Mouse (Mus musculus) retina, embryonic 14.5 days (tissue): ENCODE data around the gene Glis3.

Experiments
- DNase-seq: peaks from one replicate; pipeline ENCODE4 v3.0.0-alpha.2; 2015; ENCODE audit warnings: low spot score

Glis3 gene

DNA sequence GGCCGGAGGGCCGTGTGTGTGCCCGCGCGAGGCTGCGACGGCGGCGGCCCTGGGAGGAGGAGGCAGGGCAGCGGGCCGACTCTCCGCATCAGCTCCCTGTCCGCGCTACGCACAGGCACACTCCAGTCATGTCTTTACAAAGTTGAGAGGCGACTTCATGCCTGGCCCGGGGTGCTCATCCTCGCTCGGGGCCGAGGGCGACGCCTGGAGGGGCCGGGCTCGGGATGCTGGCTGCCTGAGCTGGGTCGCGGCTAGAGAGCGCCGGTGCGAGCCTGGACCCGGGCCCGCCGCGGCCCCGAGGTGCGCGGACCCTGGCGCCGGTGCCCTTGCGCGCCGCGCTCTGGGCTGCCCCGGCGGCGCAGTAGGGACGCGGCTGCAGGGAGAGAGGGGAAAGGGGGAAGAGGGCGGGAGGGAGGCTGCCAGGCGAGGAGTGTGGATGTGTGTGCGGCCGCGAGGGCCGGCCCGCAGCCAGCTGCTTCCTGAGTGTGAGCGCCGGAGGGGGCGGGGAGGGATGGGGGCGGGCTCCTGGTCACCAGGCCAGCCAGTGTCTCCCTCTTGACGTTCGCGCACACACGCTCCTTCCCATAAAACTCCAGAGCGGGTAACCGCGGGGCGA lies at the start of gene Glis3:
Glis3 (minus strand) TSS at position 302 of the 616 bp plus-strand sequence.
- peak; percentile 75 for DNase-seq

DNA sequence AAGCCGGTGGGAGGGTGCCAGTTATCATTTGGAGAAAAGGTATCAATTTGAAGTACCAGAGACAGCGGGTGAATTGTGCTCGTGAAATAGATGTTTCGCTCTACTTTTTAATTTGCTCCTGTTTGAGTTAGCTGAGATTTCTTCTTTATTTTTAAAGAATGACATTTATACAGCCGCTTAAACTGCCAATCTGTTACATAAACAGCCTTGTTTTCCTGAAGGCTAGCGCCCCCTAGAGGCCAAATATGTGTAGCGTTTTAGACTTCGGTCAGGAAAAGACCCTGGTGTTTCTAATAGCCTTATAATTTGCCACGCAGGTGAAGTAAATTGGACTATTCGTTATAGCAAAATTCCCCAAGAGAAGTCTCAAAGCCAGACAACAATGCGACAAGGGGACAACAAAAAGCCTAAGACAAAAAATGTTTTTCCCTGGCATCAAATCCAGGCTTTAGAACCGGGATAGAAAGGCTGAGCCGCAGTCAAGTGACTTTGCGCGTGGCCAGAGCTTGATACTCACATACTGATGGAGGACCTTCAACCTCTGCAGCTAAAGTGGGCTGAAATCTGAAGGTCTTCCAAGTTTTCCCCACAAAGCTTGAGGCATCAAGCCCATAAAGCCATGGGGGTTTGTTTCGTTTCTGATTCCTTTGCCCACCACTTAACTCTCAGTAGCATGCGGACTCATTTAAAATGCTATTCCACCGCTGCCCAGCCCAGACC lies 46.4 kb upstream of the Glis3 start:
- peak; percentile 80 for DNase-seq

GRCm38 (mm10) chr19:28724641-28725040 lies 44.8 kb upstream of the Glis3 start:
- DNase-seq, result no peak

DNA sequence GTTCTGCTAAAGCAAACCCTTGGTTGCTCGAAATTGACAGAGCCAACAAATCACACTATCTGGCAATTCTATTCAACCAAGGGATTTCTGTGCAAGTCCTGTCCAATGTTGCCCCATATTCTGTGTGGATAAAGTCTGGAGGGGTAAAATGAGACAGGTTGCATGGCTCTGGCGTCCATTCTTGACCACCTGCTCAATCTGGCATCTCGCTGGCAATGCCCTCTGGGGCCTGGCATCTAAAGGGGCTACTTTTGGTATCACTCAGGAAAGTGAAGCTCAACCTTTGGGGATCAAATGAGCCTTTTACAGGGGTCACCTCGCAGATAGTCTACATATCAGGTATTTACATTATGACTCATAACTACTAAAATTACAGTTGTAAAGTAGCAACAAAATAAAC lies 42.7 kb upstream of the Glis3 start:
- DNase-seq, result no peak

DNA sequence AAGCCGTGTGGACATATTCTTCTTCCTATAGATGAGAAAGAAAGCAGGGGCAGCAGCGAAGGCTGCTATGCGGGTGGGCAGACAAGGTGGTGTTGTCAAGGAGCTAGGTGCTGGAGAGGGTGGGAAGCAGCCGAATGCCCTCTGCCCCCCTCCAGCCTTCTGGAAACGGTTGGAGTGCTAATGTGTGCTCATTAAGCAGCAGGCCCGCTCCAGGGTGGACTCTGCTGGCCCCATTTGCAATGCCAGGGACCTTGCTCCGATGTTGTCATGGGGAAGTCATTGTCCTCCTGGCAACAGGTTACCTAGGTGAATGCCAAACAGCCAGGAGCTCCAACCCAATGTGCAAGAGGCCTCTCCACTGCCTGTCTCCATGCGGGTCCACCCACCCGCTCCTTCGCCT lies 42.0 kb upstream of the Glis3 start:
- no peak for DNase-seq

DNA sequence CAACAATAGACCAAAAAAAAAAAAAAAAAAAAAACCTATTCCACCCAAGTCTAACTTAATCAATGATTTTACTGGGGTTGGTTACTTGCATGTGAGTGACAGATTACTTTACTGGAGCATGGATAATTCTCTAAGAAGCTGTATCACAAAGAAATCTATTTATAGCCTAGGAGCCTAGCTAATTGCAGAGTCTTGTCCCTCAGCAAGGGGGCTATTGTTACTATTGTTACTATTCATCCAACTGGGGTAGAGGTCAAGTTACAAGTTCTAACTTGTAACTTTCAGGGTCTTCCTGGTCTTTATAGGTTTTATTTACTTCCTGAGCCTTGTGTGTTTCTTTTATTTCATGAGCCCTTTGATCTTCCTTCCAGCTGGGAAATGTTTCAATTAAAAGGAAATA lies 40.1 kb upstream of the Glis3 start:
- peak; percentile 53 for DNase-seq

- no peak for DNase-seq
These were observed 34.8 kb upstream of the Glis3 start for GRCm38 (mm10) chr19:28714674-28715073.

- DNase-seq, result no peak
These were observed 17.8 kb upstream of the Glis3 start for GRCm38 (mm10) chr19:28697718-28698117.

GRCm38 (mm10) chr19:28686398-28686797 lies 6.5 kb upstream of the Glis3 start:
- DNase-seq, result no peak

GRCm38 (mm10) chr19:28685484-28685883 lies 5.6 kb upstream of the Glis3 start:
- DNase-seq, result no peak

DNA sequence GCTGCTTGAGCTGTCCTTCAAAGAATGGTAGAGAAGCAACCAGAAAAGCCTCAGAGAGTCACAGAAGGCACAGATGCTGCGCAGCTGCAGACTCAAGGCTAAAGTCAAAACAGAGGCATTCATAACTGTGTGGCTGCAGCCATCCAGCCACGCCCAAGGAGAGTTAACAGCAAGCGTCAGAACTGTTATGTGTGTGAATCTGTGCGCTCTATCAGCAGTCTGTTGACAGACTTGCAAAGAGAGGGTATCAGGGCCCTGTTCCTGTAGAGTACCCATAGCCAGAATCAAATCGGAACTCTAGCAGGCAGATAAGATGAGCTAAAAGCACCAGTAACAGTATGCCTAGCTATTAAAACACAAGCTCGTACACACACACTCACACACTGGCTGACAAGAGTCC lies 4.5 kb upstream of the Glis3 start:
- DNase-seq, result no peak

DNA sequence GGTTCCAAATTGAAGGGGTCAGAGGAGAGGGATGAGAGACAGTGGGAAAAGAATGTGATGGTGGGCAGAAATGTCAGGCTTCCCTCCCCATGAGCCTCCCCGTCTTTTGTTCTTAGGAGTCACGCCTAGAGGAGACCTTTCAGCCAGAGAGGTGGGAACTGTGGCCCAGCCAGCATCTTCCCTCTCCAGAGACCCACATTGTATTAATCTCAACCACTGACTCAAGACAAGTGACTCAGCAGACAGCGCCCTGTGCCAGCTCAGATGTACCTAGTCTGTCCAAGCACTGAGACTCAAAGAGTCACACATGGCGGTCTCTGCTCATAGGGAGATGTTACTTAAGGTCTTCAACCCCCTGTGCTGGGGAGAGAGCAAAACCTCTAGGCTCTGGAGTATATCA lies 3.5 kb upstream of the Glis3 start:
- DNase-seq, result no peak

DNA sequence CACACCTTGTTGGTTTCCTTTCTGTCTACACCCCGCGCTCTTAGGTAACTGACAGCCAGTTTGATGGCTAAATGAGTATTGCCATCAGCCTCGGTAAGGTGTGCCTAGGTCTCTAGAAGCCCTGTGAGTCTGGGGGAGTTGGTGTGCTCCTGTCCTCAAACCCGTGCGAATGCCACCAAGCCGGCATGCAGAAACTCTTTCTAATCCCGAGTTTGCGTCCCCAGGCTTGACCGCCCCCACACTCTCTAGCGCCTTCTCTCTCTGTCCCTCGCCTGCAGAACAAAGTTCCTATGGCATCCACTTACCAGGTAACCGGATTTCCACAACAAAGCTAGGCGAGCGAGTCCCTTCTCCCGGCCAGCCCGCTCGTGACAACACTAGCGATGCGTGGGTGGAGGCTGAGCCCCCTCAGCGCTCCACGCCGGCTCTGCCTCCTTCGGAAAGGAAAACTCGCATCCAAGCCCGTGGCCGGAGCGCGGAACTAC lies 544 bp downstream of the Glis3 start:
- peak; percentile 35 for DNase-seq

DNA sequence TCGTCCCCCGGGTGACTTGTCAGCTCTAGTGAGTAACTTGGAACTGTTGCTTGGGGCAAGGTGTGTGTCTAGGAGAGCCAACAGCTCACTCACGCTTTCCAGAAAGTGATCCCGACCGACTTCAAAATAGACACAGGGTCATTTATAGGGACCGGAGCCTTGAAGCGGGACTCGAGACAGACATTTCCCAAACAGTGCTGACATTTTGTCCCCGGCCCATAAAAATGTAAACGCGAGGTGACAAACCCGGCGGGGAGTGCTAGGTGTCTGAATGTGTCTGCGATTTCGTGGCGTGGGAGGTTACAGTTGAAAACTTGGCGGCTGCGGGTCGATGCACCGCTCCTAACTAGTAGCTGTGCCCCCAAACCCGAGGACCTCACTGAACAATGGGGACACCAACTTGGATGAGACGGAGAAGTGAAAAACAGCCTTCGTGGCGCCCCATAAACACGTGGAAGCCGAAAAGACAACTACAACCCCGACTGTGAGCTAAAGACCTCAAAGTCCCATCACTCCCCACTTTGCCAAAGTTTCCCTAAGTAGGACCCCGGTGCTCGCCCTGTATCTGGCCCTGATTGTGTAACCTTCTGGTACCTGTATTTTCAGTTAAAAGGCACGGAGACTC lies 1.1 kb downstream of the Glis3 start:
- DNase-seq, result no peak

- DNase-seq, result peak; percentile 44
These were observed 2.0 kb downstream of the Glis3 start for GRCm38 (mm10) chr19:28677728-28678438.

DNA sequence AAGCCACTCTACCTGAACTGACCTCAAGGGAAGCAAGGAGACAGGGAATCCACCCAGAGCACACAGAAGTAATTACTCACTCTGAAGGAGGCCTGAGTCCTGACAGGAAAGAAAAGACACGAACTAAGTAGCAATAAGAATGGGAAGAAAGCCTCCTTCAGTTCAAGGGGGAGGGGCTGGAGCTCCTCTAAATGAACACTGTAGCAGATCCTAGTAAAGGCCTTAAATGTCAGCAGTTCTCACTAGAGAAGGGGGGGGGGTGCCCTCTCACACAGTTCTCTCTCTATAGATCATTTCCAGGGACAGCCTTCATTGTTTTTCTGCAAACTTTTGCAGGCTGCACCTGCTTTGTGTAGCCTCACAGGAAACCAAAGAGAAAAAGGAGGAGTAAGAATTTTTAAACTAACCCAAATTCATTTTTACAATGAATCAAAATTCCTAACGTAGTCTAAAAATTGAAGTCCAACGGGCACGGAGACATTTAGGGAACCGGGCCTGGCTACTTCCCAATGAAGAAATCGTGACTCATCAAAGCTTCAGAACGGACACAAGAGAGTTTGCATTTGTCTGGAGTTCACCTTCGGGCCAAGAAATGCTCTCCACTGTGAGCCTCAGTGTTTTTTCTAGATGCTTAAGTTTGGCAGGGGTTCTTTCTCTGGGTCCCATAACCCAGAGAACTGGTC lies 2.7 kb downstream of the Glis3 start:
- DNase-seq, result no peak

DNA sequence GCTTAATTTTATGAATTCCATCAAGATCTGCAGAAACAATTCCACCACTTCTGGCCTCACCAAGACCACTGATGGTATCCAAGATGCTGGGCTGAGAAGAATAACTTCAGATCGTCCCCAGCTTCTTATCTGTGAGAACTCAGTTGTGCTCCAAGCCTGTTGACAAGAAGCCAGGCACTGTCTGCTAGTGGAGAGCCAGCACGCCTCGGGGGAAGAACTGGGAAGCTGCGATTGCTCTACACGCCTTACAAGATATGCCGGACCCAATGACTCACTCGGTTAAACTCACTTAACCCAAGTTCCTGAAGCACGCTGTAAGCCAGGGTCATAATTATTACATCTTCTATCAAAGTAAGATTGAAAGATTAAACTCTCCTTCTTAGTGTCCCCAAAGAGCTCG lies 16.1 kb downstream of the Glis3 start:
- no peak for DNase-seq

DNA sequence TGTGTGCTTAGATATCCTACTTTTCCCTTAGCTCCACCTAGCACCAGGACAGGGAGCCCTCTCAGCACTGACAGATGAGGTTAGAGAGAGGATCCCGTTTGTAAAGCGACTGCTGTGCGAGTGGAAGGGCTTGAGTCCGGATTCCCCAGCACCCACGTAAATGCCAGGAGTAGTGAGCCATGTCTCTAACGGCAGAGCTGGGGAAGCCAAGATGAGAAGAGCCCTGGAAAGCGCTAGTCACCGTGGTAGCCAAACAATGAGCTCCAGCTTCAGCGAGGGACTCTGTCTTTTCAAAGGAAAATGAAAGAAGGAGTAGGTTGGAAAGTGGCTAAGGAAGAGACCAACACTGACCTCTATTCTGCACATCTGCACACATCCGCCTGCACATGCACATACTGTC lies 16.7 kb downstream of the Glis3 start:
- DNase-seq, result no peak

GRCm38 (mm10) chr19:28662474-28662873 lies 17.4 kb downstream of the Glis3 start:
- no peak for DNase-seq

GRCm38 (mm10) chr19:28660912-28661311 lies 19.0 kb downstream of the Glis3 start:
- no peak for DNase-seq

DNA sequence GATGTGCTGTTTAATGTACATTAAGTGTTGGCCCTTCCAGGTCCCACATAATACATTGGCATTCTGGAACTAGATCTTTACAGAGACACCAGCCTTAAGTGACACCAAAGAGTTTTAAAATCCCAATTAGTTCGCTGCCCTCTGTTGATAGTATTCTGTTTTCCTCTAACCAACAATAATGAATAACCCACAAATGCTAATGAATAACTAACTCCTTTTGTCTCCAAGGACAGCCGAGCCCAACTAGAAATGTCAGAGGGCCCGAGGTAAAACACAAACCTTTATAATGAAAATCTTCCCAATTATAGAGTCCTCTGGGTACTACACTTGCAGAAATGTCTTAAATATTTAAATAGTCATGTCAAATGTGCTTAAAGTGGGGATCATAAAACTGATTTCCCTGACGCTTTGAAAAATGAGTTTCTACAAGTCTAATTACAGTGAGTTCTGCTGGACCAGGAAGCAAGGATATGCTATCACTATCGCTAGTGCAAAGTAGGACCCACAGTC lies 22.1 kb downstream of the Glis3 start:
- DNase-seq, result no peak

- no peak for DNase-seq
These were observed 23.0 kb downstream of the Glis3 start for GRCm38 (mm10) chr19:28656882-28657281.
